Mouse (Mus musculus) MEL (cell line): ENCODE measurements around the gene Rpn1. TPM values are rescaled to one million over a fixed set of nuclear protein-coding genes. Genes with fewer than 3 reads are reported as not detected.

ENCODE experiments used
- DNase-seq: peaks from one replicate; pipeline ENCODE4 v3.0.0; 2011; ENCODE audit warnings: low read depth, low spot score
- H3K27ac ChIP-seq: 2 replicates; pipeline ENCODE4 v1.5.1; 2012; ENCODE audit warnings: low read depth, mild to moderate bottlenecking, control low read depth, low read length, moderate library complexity; ENCODE audit not compliant: control insufficient read depth
- H3K27me3 ChIP-seq, 2 experiments: fragments of 150-350 bp in 1 of 2; sonication (generic) in 1 of 2; 2 replicates each; pipeline ENCODE4 v1.6.1; 2012; ENCODE audit warnings: low read length in 2 of 2, mild to moderate bottlenecking in 2 of 2, improper control_type of control experiment in 1 of 2, moderate library complexity in 1 of 2; ENCODE audit not compliant: insufficient read depth in 2 of 2, control insufficient read depth in 1 of 2
- H3K36me3 ChIP-seq, 2 experiments: 2 replicates each; pipeline ENCODE4 v1.6.1; 2012 to 2014; ENCODE audit warnings: low read length in 2 of 2, improper control_type of control experiment in 1 of 2, inconsistent platforms in 1 of 2, mild to moderate bottlenecking in 1 of 2; ENCODE audit not compliant: insufficient read depth in 2 of 2, control insufficient read depth in 1 of 2
- H3K4me1 ChIP-seq, 2 experiments: fragments of 150-350 bp in 1 of 2; sonication (generic) in 1 of 2; 2 replicates each; pipeline ENCODE4 v1.6.1; 2012; ENCODE audit warnings: low read length in 2 of 2, improper control_type of control experiment in 1 of 2, mild to moderate bottlenecking in 1 of 2; ENCODE audit not compliant: insufficient read depth in 2 of 2, control insufficient read depth in 1 of 2
- H3K4me3 ChIP-seq, 2 experiments: fragments of 150-350 bp in 1 of 2; sonication (generic) in 1 of 2; 2 replicates each; pipeline ENCODE4 v1.5.1; 2012; ENCODE audit warnings: low read depth in 2 of 2, low read length in 2 of 2, mild to moderate bottlenecking in 2 of 2, moderate library complexity in 2 of 2, control low read depth in 1 of 2, improper control_type of control experiment in 1 of 2; ENCODE audit not compliant: control insufficient read depth in 1 of 2, insufficient read depth in 1 of 2
- H3K79me2 ChIP-seq: 2 replicates; pipeline ENCODE4 v1.6.1; 2012; ENCODE audit warnings: mild to moderate bottlenecking, low read length, moderate library complexity; ENCODE audit not compliant: control insufficient read depth, poor library complexity, insufficient read depth
- H3K9ac ChIP-seq: 2 replicates; pipeline ENCODE4 v1.6.1; 2012; ENCODE audit warnings: low read depth, mild to moderate bottlenecking, control low read depth, low read length, moderate library complexity; ENCODE audit not compliant: control insufficient read depth, poor library complexity, severe bottlenecking
- H3K9me3 ChIP-seq: fragments of 150-350 bp; sonication (generic); replicated peaks from 2 replicates; pipeline ENCODE4 v1.6.1; 2012; ENCODE audit warnings: mild to moderate bottlenecking, low read length, improper control_type of control experiment, moderate library complexity; ENCODE audit not compliant: insufficient read depth
- BHLHE40 ChIP-seq: IDR thresholded peaks from 2 replicates; pipeline ENCODE4 v1.6.1; 2012; ENCODE audit warnings: low read depth, mild to moderate bottlenecking, inconsistent platforms, low read length, improper control_type of control experiment, borderline replicate concordance
- CHD1 ChIP-seq: IDR thresholded peaks from 2 replicates; pipeline ENCODE4 v1.6.1; 2012; ENCODE audit warnings: low read depth, mild to moderate bottlenecking, inconsistent platforms, low read length, improper control_type of control experiment
- CTCF ChIP-seq, 3 experiments: IDR thresholded peaks in 2 of 3; conservative IDR thresholded peaks in 1 of 3; 2 replicates each; pipeline ENCODE4 v1.5.1; 2011 to 2012; ENCODE audit warnings: low read length in 3 of 3, low read depth in 2 of 3, mild to moderate bottlenecking in 2 of 3, improper control_type of control experiment in 1 of 3, inconsistent platforms in 1 of 3, mixed read lengths in 1 of 3, moderate library complexity in 1 of 3; ENCODE audit not compliant: control insufficient read depth in 1 of 3, insufficient read depth in 1 of 3, poor library complexity in 1 of 3, severe bottlenecking in 1 of 3
- E2F4 ChIP-seq: IDR thresholded peaks from 2 replicates; pipeline ENCODE4 v1.6.1; 2011; ENCODE audit warnings: low read depth, low read length, improper control_type of control experiment, borderline replicate concordance
- EP300 ChIP-seq, 2 experiments: IDR thresholded peaks; 2 replicates each; pipeline ENCODE4 v1.6.1; 2011; ENCODE audit warnings: improper control_type of control experiment in 2 of 2, low read length in 2 of 2, low read depth in 1 of 2, mild to moderate bottlenecking in 1 of 2
- ETS1 ChIP-seq: IDR thresholded peaks from 2 replicates; pipeline ENCODE4 v1.6.1; 2012; ENCODE audit warnings: low read depth, mild to moderate bottlenecking, inconsistent platforms, low read length, improper control_type of control experiment, moderate library complexity
- GABPA ChIP-seq: IDR thresholded peaks from 2 replicates; pipeline ENCODE4 v1.6.1; 2012; ENCODE audit warnings: low read depth, mild to moderate bottlenecking, inconsistent platforms, low read length, improper control_type of control experiment, moderate library complexity
- GATA1 ChIP-seq: IDR thresholded peaks from 2 replicates; pipeline ENCODE4 v1.6.1; 2011; ENCODE audit warnings: low read depth, low read length, improper control_type of control experiment
- HCFC1 ChIP-seq: IDR thresholded peaks from 2 replicates; pipeline ENCODE4 v1.6.1; 2012; ENCODE audit warnings: low read depth, mild to moderate bottlenecking, inconsistent platforms, low read length, improper control_type of control experiment, moderate library complexity
- KAT2A ChIP-seq: conservative IDR thresholded peaks from 2 replicates; pipeline ENCODE4 v1.6.1; 2012; ENCODE audit warnings: low read depth, low read length, improper control_type of control experiment, inconsistent platforms
- MAFK ChIP-seq: IDR thresholded peaks from 2 replicates; pipeline ENCODE4 v1.6.1; 2011; ENCODE audit warnings: low read depth, mild to moderate bottlenecking, low read length, improper control_type of control experiment, borderline replicate concordance
- MAX ChIP-seq: IDR thresholded peaks from 2 replicates; pipeline ENCODE4 v1.6.1; 2011; ENCODE audit warnings: low read length, improper control_type of control experiment
- MXI1 ChIP-seq: IDR thresholded peaks from 2 replicates; pipeline ENCODE4 v1.6.1; 2011; ENCODE audit warnings: mild to moderate bottlenecking, low read depth, low read length, improper control_type of control experiment
- MYB ChIP-seq: IDR thresholded peaks from 2 replicates; pipeline ENCODE4 v1.6.1; 2011; ENCODE audit warnings: mild to moderate bottlenecking, low read depth, low read length, improper control_type of control experiment
- NRF1 ChIP-seq: IDR thresholded peaks from 2 replicates; pipeline ENCODE4 v1.6.1; 2014; ENCODE audit warnings: low read depth, mild to moderate bottlenecking, inconsistent platforms, low read length, improper control_type of control experiment, moderate library complexity; ENCODE audit not compliant: poor library complexity, insufficient read depth, severe bottlenecking
- POLR2AphosphoS2 ChIP-seq: IDR thresholded peaks from 2 replicates; pipeline ENCODE4 v1.6.1; 2011; ENCODE audit warnings: low read length, improper control_type of control experiment
- POLR2AphosphoS5 ChIP-seq: IDR thresholded peaks from 2 replicates; pipeline ENCODE4 v1.6.1; 2012; ENCODE audit warnings: low read depth, borderline replicate concordance, mild to moderate bottlenecking, inconsistent platforms, low read length, moderate library complexity, mixed read lengths
- RAD21 ChIP-seq: IDR thresholded peaks from 2 replicates; pipeline ENCODE4 v1.6.1; 2011; ENCODE audit warnings: mild to moderate bottlenecking, low read depth, low read length, improper control_type of control experiment
- RCOR1 ChIP-seq: IDR thresholded peaks from 2 replicates; pipeline ENCODE4 v1.6.1; 2012; ENCODE audit warnings: low read depth, mild to moderate bottlenecking, inconsistent platforms, low read length, improper control_type of control experiment
- SIN3A ChIP-seq: IDR thresholded peaks from 2 replicates; pipeline ENCODE4 v1.6.1; 2012; ENCODE audit warnings: low read length, improper control_type of control experiment, inconsistent platforms
- SMC3 ChIP-seq: IDR thresholded peaks from 2 replicates; pipeline ENCODE4 v1.6.1; 2011; ENCODE audit warnings: low read depth, low read length, improper control_type of control experiment
- TAL1 ChIP-seq: IDR thresholded peaks from 2 replicates; pipeline ENCODE4 v1.6.1; 2012; ENCODE audit warnings: mild to moderate bottlenecking, inconsistent platforms, low read length, moderate library complexity, mixed read lengths
- TBP ChIP-seq: IDR thresholded peaks from 2 replicates; pipeline ENCODE4 v1.8.0; 2011; ENCODE audit warnings: low read depth, low read length, improper control_type of control experiment
- ZNF384 ChIP-seq: IDR thresholded peaks from 2 replicates; pipeline ENCODE4 v1.6.1; 2012; ENCODE audit warnings: low read depth, mild to moderate bottlenecking, inconsistent platforms, low read length, improper control_type of control experiment
- polyA plus RNA-seq, 2 experiments: library from polyadenylated mRNA; stranded (reverse) in 1 of 2; unstranded in 1 of 2; fragments of >175 nt in 1 of 2; fragments of >200 nt in 1 of 2; gene quantifications; 2 replicates each; pipeline versions ENCODE4 v1.2.1 to v1.2.4; 2012; ENCODE audit warnings: low replicate concordance in 2 of 2, low read depth in 1 of 2; ENCODE audit not compliant: insufficient read length in 2 of 2, insufficient read depth in 1 of 2, missing spikeins in 1 of 2
- total RNA-seq: library from RNA; depleted of rRNA; stranded (reverse); fragments of 300-350 nt; gene quantifications from 2 replicates; pipeline ENCODE4 v1.2.3, GENCODE M21; 2012

The Rpn1 gene
- total and polyA plus RNA-seq, 3 experiments: 289 to 412 (median 361) TPM

- Histone ChIP-seq H3K4me1 (peaks cover 3 to 8% of the 10 kb centered on the region in 2 experiments; a peak in 2 of 4 replicates), H3K36me3 (peaks cover 0 to 5% of the 10 kb centered on the region in 2 experiments; a peak in 2 of 4 replicates), H3K9ac (no peak overlapping the region), H3K9me3 (no peaks in the 10 kb centered on the region), H3K27ac (no peak overlapping the region), H3K79me2 (no peaks in the 10 kb centered on the region), H3K27me3 (peaks cover 4 to 11% of the 10 kb centered on the region in 2 experiments), H3K4me3 (no peak overlapping the region)
- no peak for TF ChIP-seq POLR2AphosphoS5
- TF ChIP-seq KAT2A: no peak
- peak; percentile 19; the same call in 1 of the 2 replicates for TF ChIP-seq SMC3
- no peak for TF ChIP-seq HCFC1
- TF ChIP-seq POLR2AphosphoS2: no peak
- TF ChIP-seq BHLHE40: no peak
- TF ChIP-seq CHD1: no peak
- peak; percentile 34 for TF ChIP-seq RAD21
- no peak for TF ChIP-seq ETS1
- no peak for TF ChIP-seq GABPA
- TF ChIP-seq MAFK: no peak
- no peak for TF ChIP-seq MYB
- no peak for TF ChIP-seq E2F4
- no peak for TF ChIP-seq ZNF384
- TF ChIP-seq CTCF (IDR thresholded peaks at IDR 0.05 in 2 of 3, conservative IDR thresholded peaks at IDR 0.05 in 1 of 3; ENCODE audit: control insufficient read depth in 1 of 3, insufficient read depth in 1 of 3, low read depth in 2 of 3, low read length in 3 of 3, poor library complexity in 1 of 3, severe bottlenecking in 1 of 3): peak in 2 of 3 experiments; percentile 32 to 36; a peak in 4 of 6 replicates
- no peak for TF ChIP-seq TBP
- no peak for TF ChIP-seq RCOR1
- no peak for DNase-seq
Observed at GRCm38 (mm10) chr6:88061406-88061805, 22.9 kb upstream of the Rpn1 start.

DNA sequence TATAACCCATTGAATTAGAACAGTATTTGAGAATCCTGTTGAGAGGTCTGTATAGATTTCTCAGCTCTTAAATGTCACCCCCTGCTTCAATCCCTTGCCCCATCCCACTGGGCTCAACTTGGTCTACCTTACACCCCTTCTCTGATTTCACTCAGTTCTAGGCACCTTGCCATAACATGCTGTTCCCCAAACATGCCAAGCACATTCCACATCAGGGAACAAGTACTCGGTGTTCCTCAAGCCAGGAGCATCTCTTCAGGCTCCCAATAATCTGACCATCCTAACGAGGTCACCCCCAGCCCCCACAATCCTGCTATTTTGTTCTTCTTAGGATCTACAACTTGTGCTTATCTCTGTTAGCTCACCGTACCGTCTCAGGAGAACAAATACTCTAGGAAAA lies 21.9 kb upstream of the Rpn1 start:
- TF ChIP-seq E2F4 (no peak), EP300 (IDR thresholded peaks at IDR 0.05; ENCODE audit: low read depth in 1 of 2, low read length in 2 of 2) (no peak), MAX (no peak), MXI1 (no peak), NRF1 (no peak), TAL1 (no peak), SIN3A (no peak), CHD1 (no peak), GATA1 (no peak)
- H3K27me3 ChIP-seq: peaks cover 0 to 6% of the 10 kb centered on the region in 2 experiments; a peak in 2 of 4 replicates

More for the DNA sequence above, 21.9 kb upstream of the Rpn1 start:
- Histone ChIP-seq H3K4me1 (peaks cover 3 to 8% of the 10 kb centered on the region in 2 experiments; a peak in 2 of 4 replicates), H3K79me2 (no peaks in the 10 kb centered on the region), H3K9me3 (no peaks in the 10 kb centered on the region), H3K36me3 (peaks cover 0 to 5% of the 10 kb centered on the region in 2 experiments; a peak in 2 of 4 replicates), H3K9ac (no peak overlapping the region), H3K4me3 (no peak overlapping the region), H3K27ac (no peak overlapping the region)
- DNase-seq: no peak
